Mouse (Mus musculus): ENCODE results near the gene Gm16427. TPM values are rescaled to one million over a fixed set of nuclear protein-coding genes. Genes with fewer than 3 reads are reported as not detected.
"Not testable (repeated sequence)": the region's sequence is repeated elsewhere in the genome, so short reads cannot be mapped to it uniquely, and the experiment has no call there.

Gm16427 gene
- not detected in 2 replicates for polyA plus RNA-seq (2015; fragmentation: Nextera tagmentation; extraction: Ambion mirVana)

- not testable (repeated sequence) for H3K4me3 ChIP-seq (replicated peaks; ENCODE audit: low read length); H3K9me3 ChIP-seq (replicated peaks; ENCODE audit: control insufficient read depth, low read length); H3K4me1 ChIP-seq (ENCODE audit: control insufficient read depth, insufficient read depth, low read length); H3K27me3 ChIP-seq (ENCODE audit: control insufficient read depth, insufficient read depth, low read length); H3K27ac ChIP-seq (ENCODE audit: low read length); H3K36me3 ChIP-seq (ENCODE audit: control insufficient read depth, insufficient read depth, low read length); H3K4me2 ChIP-seq (ENCODE audit: low read depth, low read length); ATAC-seq (ENCODE audit: insufficient read depth, low FRiP score); H3K9ac ChIP-seq (ENCODE audit: low read length)
- 63% methylated on average over 2 of the region's 3 CpGs for WGBS
Observed at GRCm38 (mm10) chr5:93540100-93540499, at the start of gene Gm16427. TSS of gene Gm16427 (minus strand) at chr5:93540200.

Other genes starting within 250 kb of the Gm16427 start
- gene C87414, start 131.4 kb upstream of the Gm16427 start, polyA plus RNA-seq (2015; fragmentation: Nextera tagmentation; extraction: Ambion mirVana), result not detected in 2 replicates